In the genomic region with DNA sequence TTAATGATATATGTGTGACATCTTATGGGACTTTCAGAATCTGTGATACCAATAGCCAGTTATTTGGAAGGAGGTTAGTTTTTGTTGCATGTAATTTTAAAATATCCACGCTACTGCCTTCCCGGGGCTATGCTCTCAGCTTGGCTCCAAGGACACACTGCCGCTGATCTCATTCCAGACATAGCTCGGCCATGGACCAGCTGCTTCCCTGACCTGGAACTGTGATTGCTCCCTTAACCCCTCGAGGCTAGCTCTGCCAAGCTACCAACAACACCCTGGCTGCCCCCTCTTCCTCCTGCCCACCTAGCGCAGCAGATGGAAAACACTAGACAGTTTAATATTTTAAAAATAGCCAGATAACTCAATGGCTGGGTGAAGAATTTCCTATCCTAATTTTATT, we compare ENCODE assay signal across 13 mouse cellular contexts.
DNase-seq lines count a peak whose midpoint lies in the region.
"Had no signal": no experiment of that assay in that cellular context is flagged by ENCODE, and none has a peak within 500 bp of the region (broad histone marks: within the 10 kb centered on the region; RNA-seq: fewer than 3 reads in every experiment).

No protein-coding gene starts in this region.

- peak; percentile 18 for DNase-seq in adrenal gland, adult 2 months
- DNase-seq in adrenal gland, adult 18-20 months (ENCODE audit: low spot score in 2 of 2) = no peak
- peak; percentile 1 for DNase-seq in lung, postnatal 14 days
- no peak for DNase-seq in lung, postnatal 25 days (ENCODE audit: low spot score)
- DNase-seq in cerebellum, adult 11-12 months = peak; percentile 17
- peak; percentile 14 to 23 for DNase-seq in cerebellum, postnatal 36 days
- no peak for DNase-seq in right cerebral cortex, adult 18-20 months
- no peak for DNase-seq in right cerebral cortex, postnatal 10 days (ENCODE audit: low spot score in 2 of 2)
- DNase-seq: kidney, adult 2 months; kidney, postnatal 14 days; lung, embryonic 14.5 days; retina, postnatal 1 day; thymus, postnatal 36 days had no signal

Comparison
In these comparisons a context has a peak if more than half of its experiments do, and no peak if none do; other contexts are left out.
1. DNase-seq: peak in adrenal gland, adult 2 months (single experiment), lung, postnatal 14 days (single experiment), cerebellum, adult 11-12 months (single experiment) and cerebellum, postnatal 36 days (2 of 2); none in adrenal gland, adult 18-20 months (0 of 2), lung, postnatal 25 days (single experiment), right cerebral cortex, adult 18-20 months (single experiment) and right cerebral cortex, postnatal 10 days (0 of 2).